Mouse (Mus musculus) limb, embryonic 12.5 days (tissue): ENCODE measurements around the gene Scaf11. TPM values are rescaled to one million over a fixed set of nuclear protein-coding genes. Genes with fewer than 3 reads are reported as not detected.
"Not testable (repeated sequence)": the region's sequence is repeated elsewhere in the genome, so short reads cannot be mapped to it uniquely, and the experiment has no call there.

Experiments
- ATAC-seq: fragments of 200-750 bp; cut with Nextera tagmentation; 2 replicates; pipeline ENCODE4 v1.8.0; 2017; ENCODE audit warnings: low read depth, moderate TSS enrichment; ENCODE audit not compliant: insufficient number of reproducible peaks, insufficient read depth, low FRiP score, low TSS enrichment
- H3K27ac ChIP-seq: fragments of 300-500 bp; sonication (generic); 2 replicates; pipeline ENCODE4 v1.5.1; 2016; ENCODE audit warnings: mild to moderate bottlenecking, moderate library complexity
- H3K27me3 ChIP-seq: fragments of 300-500 bp; sonication (generic); 2 replicates; pipeline ENCODE4 v1.6.1; 2016; ENCODE audit warnings: mild to moderate bottlenecking, moderate library complexity
- H3K36me3 ChIP-seq: fragments of 300-500 bp; sonication (generic); 2 replicates; pipeline ENCODE4 v1.6.1; 2016; ENCODE audit warnings: mild to moderate bottlenecking, moderate library complexity
- H3K4me1 ChIP-seq: fragments of 300-500 bp; sonication (generic); replicated peaks from 2 replicates; pipeline ENCODE4 v1.6.1; 2016
- H3K4me2 ChIP-seq: fragments of 300-500 bp; sonication (generic); 2 replicates; pipeline ENCODE4 v1.6.1; 2016; ENCODE audit warnings: mild to moderate bottlenecking, moderate library complexity
- H3K4me3 ChIP-seq: fragments of 300-500 bp; sonication (generic); replicated peaks from 2 replicates; pipeline ENCODE4 v1.5.1; 2016; ENCODE audit warnings: mild to moderate bottlenecking
- H3K9ac ChIP-seq: fragments of 300-500 bp; sonication (generic); replicated peaks from 2 replicates; pipeline ENCODE4 v1.6.1; 2016; ENCODE audit warnings: mild to moderate bottlenecking, moderate library complexity
- H3K9me3 ChIP-seq: fragments of 300-500 bp; sonication (generic); 2 replicates; pipeline ENCODE4 v1.6.1; 2016; ENCODE audit warnings: mild to moderate bottlenecking, moderate library complexity
- WGBS: fragments of 180-500 bp; shearing (Covaris S2); methylation state at CpG from one replicate; pipeline ENCODE4 v1.1.7; 2016; 5-methylcytosine and 5-hydroxymethylcytosine counted together
- polyA plus RNA-seq: library from polyadenylated mRNA; unstranded; fragments of >200 nt; fragmentation: Nextera tagmentation; extraction: Ambion mirVana; gene quantifications from 2 replicates; pipeline ENCODE4 v1.2.1, GENCODE M21; 2016

The Scaf11 gene
- polyA plus RNA-seq, result 131 and 133 TPM in 2 replicates

GRCm38 (mm10) chr15:96460730-96461540 is at the start of gene Scaf11:
Gene Scaf11 (minus strand): TSS chr15:96460843.
- peak; percentile 93 for ATAC-seq

GRCm38 (mm10) chr15:96507097-96507840 is 46.6 kb upstream of the Scaf11 start:
- Histone ChIP-seq H3K27ac (no peak overlapping the region), H3K9me3 (peaks cover 23% of the 10 kb centered on the region), H3K4me1 (no peaks in the 10 kb centered on the region), H3K9ac (no peak overlapping the region), H3K4me3 (no peak overlapping the region), H3K4me2 (peak overlapping the region; percentile 40), H3K27me3 (no peaks in the 10 kb centered on the region), H3K36me3 (no peaks in the 10 kb centered on the region)
- 49% methylated on average over 18 of the region's 18 CpGs for WGBS
- no peak for ATAC-seq

More at GRCm38 (mm10) chr15:96460730-96461540, at the start of gene Scaf11:
- H3K27ac ChIP-seq, result peak within 1 kb of the TSS; percentile 100
- peaks cover 27% of the 10 kb centered on the region for H3K4me1 ChIP-seq
- peak within 1 kb of the TSS; percentile 88 for H3K4me2 ChIP-seq
- peak within 1 kb of the TSS; percentile 99 for H3K9ac ChIP-seq
- H3K27me3 ChIP-seq, result no peaks in the 10 kb centered on the region
- H3K9me3 ChIP-seq, result no peaks in the 10 kb centered on the region
- peak within 1 kb of the TSS; percentile 90 for H3K4me3 ChIP-seq
- H3K36me3 ChIP-seq, result 0 out of 2 replicates have a peak, but pooled peaks cover 7% of the 10 kb centered on the region
- under 1% methylated on average over 71 of the region's 96 CpGs for WGBS

GRCm38 (mm10) chr15:96497646-96498045 is 37.0 kb upstream of the Scaf11 start:
- Histone ChIP-seq H3K9me3 (peaks cover 9% of the 10 kb centered on the region), H3K4me3 (no peak overlapping the region), H3K9ac (no peak overlapping the region), H3K4me1 (no peaks in the 10 kb centered on the region; the same call in 1 of the 2 replicates), H3K4me2 (no peak overlapping the region), H3K27me3 (no peaks in the 10 kb centered on the region), H3K27ac (no peak overlapping the region), H3K36me3 (no peaks in the 10 kb centered on the region)
- ATAC-seq, result no peak
- 90% methylated on average over 7 of the region's 7 CpGs for WGBS

GRCm38 (mm10) chr15:96494279-96494678 is 33.6 kb upstream of the Scaf11 start:
- Histone ChIP-seq H3K36me3 (no peaks in the 10 kb centered on the region), H3K4me3 (no peak overlapping the region), H3K9ac (no peak overlapping the region), H3K4me2 (no peak overlapping the region), H3K9me3 (no peaks in the 10 kb centered on the region), H3K27me3 (no peaks in the 10 kb centered on the region), H3K4me1 (peaks cover 19% of the 10 kb centered on the region), H3K27ac (no peak overlapping the region)
- 78% methylated on average over 6 of the region's 6 CpGs for WGBS
- ATAC-seq, result no peak

GRCm38 (mm10) chr15:96493573-96493972 is 32.9 kb upstream of the Scaf11 start:
- Histone ChIP-seq H3K9me3 (no peaks in the 10 kb centered on the region), H3K9ac (no peak overlapping the region), H3K4me3 (no peak overlapping the region), H3K4me2 (no peak overlapping the region), H3K4me1 (peaks cover 26% of the 10 kb centered on the region), H3K27me3 (no peaks in the 10 kb centered on the region), H3K27ac (no peak overlapping the region), H3K36me3 (no peaks in the 10 kb centered on the region)
- ATAC-seq, result no peak
- 62% methylated on average over 5 of the region's 5 CpGs for WGBS

- not testable (repeated sequence) for H3K9me3 ChIP-seq, H3K4me2 ChIP-seq, ATAC-seq, H3K27ac ChIP-seq, H3K4me3 ChIP-seq, H3K27me3 ChIP-seq, H3K36me3 ChIP-seq, H3K9ac ChIP-seq
- H3K4me1 ChIP-seq, result peaks cover 32% of the 10 kb centered on the region
- 88% methylated on average over 4 of the region's 4 CpGs for WGBS
Measured at GRCm38 (mm10) chr15:96492919-96493318, 32.3 kb upstream of the Scaf11 start.

- H3K9me3 ChIP-seq, result no peaks in the 10 kb centered on the region
- H3K4me3 ChIP-seq, result no peak overlapping the region
- H3K9ac ChIP-seq, result no peak overlapping the region
- H3K27ac ChIP-seq, result peak overlapping the region; percentile 86
- peaks cover 32% of the 10 kb centered on the region for H3K4me1 ChIP-seq
- WGBS, result 22% methylated on average over 13 of the region's 13 CpGs
- no peaks in the 10 kb centered on the region for H3K27me3 ChIP-seq
- ATAC-seq, result peak; percentile 63; the same call in 1 of the 2 replicates
- no peaks in the 10 kb centered on the region for H3K36me3 ChIP-seq
- 0 out of 2 replicates have a peak overlapping the region, but pooled peaks have one; percentile 17 for H3K4me2 ChIP-seq
Measured at GRCm38 (mm10) chr15:96491861-96492641, 31.4 kb upstream of the Scaf11 start.

- Histone ChIP-seq H3K4me2 (0 out of 2 replicates have a peak overlapping the region, but pooled peaks have one; percentile 17), H3K9ac (no peak overlapping the region), H3K36me3 (no peaks in the 10 kb centered on the region), H3K4me1 (peaks cover 32% of the 10 kb centered on the region), H3K9me3 (no peaks in the 10 kb centered on the region), H3K27me3 (no peaks in the 10 kb centered on the region), H3K4me3 (no peak overlapping the region), H3K27ac (peak overlapping the region; percentile 86)
- 16% methylated on average over 3 of the region's 3 CpGs for WGBS
- ATAC-seq, result peak; percentile 81
Measured at GRCm38 (mm10) chr15:96491421-96491820, 30.8 kb upstream of the Scaf11 start.

GRCm38 (mm10) chr15:96490123-96490522 is 29.5 kb upstream of the Scaf11 start:
- Histone ChIP-seq H3K9ac (no peak overlapping the region), H3K36me3 (no peaks in the 10 kb centered on the region), H3K27me3 (no peaks in the 10 kb centered on the region), H3K9me3 (no peaks in the 10 kb centered on the region), H3K27ac (no peak overlapping the region), H3K4me1 (peaks cover 32% of the 10 kb centered on the region), H3K4me2 (no peak overlapping the region), H3K4me3 (no peak overlapping the region)
- 73% methylated on average over 5 of the region's 5 CpGs for WGBS
- no peak for ATAC-seq

GRCm38 (mm10) chr15:96488941-96489786 is 28.5 kb upstream of the Scaf11 start:
- peak overlapping the region; percentile 4; the same call in 1 of the 2 replicates for H3K27ac ChIP-seq

More at GRCm38 (mm10) chr15:96488941-96489786, 28.5 kb upstream of the Scaf11 start:
- Histone ChIP-seq H3K36me3 (no peaks in the 10 kb centered on the region), H3K27me3 (no peaks in the 10 kb centered on the region), H3K4me2 (peak overlapping the region; percentile 42), H3K4me1 (peaks cover 32% of the 10 kb centered on the region), H3K9ac (no peak overlapping the region), H3K4me3 (no peak overlapping the region), H3K9me3 (no peaks in the 10 kb centered on the region)
- no peak for ATAC-seq
- WGBS, result 25% methylated on average over 20 of the region's 20 CpGs
